Mouse (Mus musculus) Patski (cell line): ENCODE results near the gene Sost. TPM values are rescaled to one million over a fixed set of nuclear protein-coding genes. Genes with fewer than 3 reads are reported as not detected.

Experiments used
- ATAC-seq: fragments of 100-300 bp; one replicate; pipeline ENCODE4 v1.8.0; 2021
- CTCF ChIA-PET: fragments of 350-600 bp; sonication (Branson Sonifier 250); formaldehyde crosslinking; loops from one replicate; lab custom pipeline; 2022; ENCODE audit warnings: inconsistent platforms; lab: Charles Lee
- POLR2A ChIA-PET: fragments of 350-600 bp; sonication (Branson Sonifier 250); formaldehyde crosslinking; loops from one replicate; lab custom pipeline; 2022; ENCODE audit warnings: antibody characterized with exemption, inconsistent platforms; lab: Charles Lee
- DNase-seq: peaks from one replicate; pipeline ENCODE4 v3.0.0-alpha.2; 2011; ENCODE audit warnings: low read depth, low spot score
- H3K27me3 ChIP-seq: fragments of 371-371 bp; one replicate; pipeline ENCODE4 v1.5.1; 2021
- CTCF ChIP-seq: fragments of 100-300 bp; IDR thresholded peaks from one replicate; pipeline ENCODE4 v1.5.1; 2021
- in situ Hi-C: fragments of 300-500 bp; cut with MboI; formaldehyde crosslinking; loops from 3 replicates; pipeline ENCODE4 v1.11.1; 2018; ENCODE audit warnings: low pct_unique_long_range_greater_than_20kb, mixed read lengths
- polyA plus RNA-seq: library from polyadenylated mRNA; unstranded; gene quantifications from one replicate; pipeline ENCODE4 v1.2.3, GENCODE M21; 2021

Sost gene
- polyA plus RNA-seq, 1 experiment from 2014 or later, result not detected

GRCm38 (mm10) chr11:101916772-101917171, 50.0 kb downstream of the Sost start:
- H3K27me3 ChIP-seq, result peaks cover 31% of the 10 kb centered on the region
- DNase-seq (no peak), ATAC-seq (no peak)
- ChIA-PET CTCF (interaction anchor here (5.4 kb wide), 1 partner anchor 51 kb away, joined by 61 read pairs; the partner anchor contains the start of gene Sost), POLR2A (interaction anchor here (1.6 kb wide), 1 partner anchor 52 kb away, joined by 4 read pairs; no protein-coding TSS in a partner anchor)
- in situ Hi-C loops, result no loop called here
- TF ChIP-seq CTCF, result peak; percentile 46

DNA sequence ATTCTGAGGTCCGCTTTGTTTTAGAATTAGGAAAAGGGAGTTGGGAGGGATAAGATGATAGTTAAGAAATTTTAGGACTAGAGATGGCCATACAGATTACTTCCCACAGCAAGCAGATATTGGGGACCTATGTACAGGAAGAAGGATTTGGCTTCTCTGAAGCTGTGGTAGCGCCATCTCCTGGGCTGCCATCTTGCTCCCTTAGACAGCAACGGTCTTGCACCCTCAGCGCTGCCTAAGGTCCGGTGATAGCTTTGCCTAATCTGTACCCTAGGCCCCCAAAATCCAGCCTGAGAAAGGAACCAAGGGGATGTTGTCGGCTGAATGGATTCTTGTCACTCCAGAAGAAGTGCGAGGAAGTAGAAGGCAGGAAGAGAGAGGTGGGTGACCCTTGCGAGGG, 53.2 kb downstream of the Sost start:
- CTCF ChIA-PET, result interaction anchor here (9.8 kb wide), 1 partner anchor 101 kb away, joined by 239 read pairs; no protein-coding TSS in a partner anchor
- POLR2A ChIA-PET, result no interaction called here
- DNase-seq (no peak), ATAC-seq (no peak)
- in situ Hi-C loops, result no loop called here
- H3K27me3 ChIP-seq, result peaks cover 27% of the 10 kb centered on the region
- peak; percentile 21 for TF ChIP-seq CTCF

Other genes starting within 250 kb of the Sost start
- gene Dhx8, start 234.1 kb downstream of the Sost start, polyA plus RNA-seq, result 24.8 TPM
- gene Etv4, start 181.6 kb downstream of the Sost start, polyA plus RNA-seq, result 51.2 TPM
- gene Meox1, start 72.6 kb downstream of the Sost start, polyA plus RNA-seq, result 0.06 TPM
- not detected for gene Cfap97d1, start 17.3 kb upstream of the Sost start, polyA plus RNA-seq
- 95.7 TPM for gene Dusp3, start 20.0 kb upstream of the Sost start, polyA plus RNA-seq
- 5.2 TPM for gene Mpp3, start 61.4 kb upstream of the Sost start, polyA plus RNA-seq
- gene Cd300lg, start 74.5 kb upstream of the Sost start, polyA plus RNA-seq, result not detected
- gene Mpp2, start 121.5 kb upstream of the Sost start, polyA plus RNA-seq, result 16.9 TPM
- gene Ppy, start 134.3 kb upstream of the Sost start, polyA plus RNA-seq, result not detected
- gene Pyy, start 140.8 kb upstream of the Sost start, polyA plus RNA-seq, result not detected
- not detected for gene Nags, start 178.5 kb upstream of the Sost start, polyA plus RNA-seq
- gene Tmem101, start 189.4 kb upstream of the Sost start, polyA plus RNA-seq, result 30.3 TPM
- gene Lsm12, start 218.3 kb upstream of the Sost start, polyA plus RNA-seq, result 45.0 TPM
- 110 TPM for gene G6pc3, start 222.6 kb upstream of the Sost start, polyA plus RNA-seq